Mouse (Mus musculus) heart, postnatal 0 days (tissue): ENCODE data around the gene Creb5.

ENCODE experiments used
- CTCF ChIP-seq: IDR thresholded peaks from 2 replicates; pipeline ENCODE4 v1.5.1; 2016; ENCODE audit warnings: antibody characterized with exemption, control low read depth, low read depth
- EP300 ChIP-seq: IDR thresholded peaks from 2 replicates; pipeline ENCODE4 v1.6.1; 2016; ENCODE audit warnings: antibody characterized with exemption, low read depth

DNA sequence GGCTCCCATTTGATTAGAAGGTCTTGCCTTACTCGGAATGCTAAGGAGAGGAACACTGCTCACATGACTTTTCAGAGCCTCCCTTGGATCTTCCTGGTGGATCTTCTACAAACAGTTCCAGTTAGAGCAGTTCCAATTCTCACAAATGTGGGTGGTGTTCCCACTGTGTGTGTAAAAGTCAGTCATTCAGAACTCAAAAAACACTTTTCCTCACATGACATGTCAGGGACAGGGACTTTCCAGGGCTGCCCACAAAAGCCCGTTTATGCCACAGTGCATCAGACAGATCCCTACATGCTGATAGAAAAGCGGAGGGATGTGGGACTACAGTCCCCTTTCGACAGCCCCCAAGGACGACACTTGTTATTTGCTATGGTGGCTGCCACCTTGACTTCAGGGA lies 339.0 kb downstream of the Creb5 start:
- no peak for TF ChIP-seq CTCF
- TF ChIP-seq EP300 = no peak
